Mouse (Mus musculus) megakaryocyte, embryonic 14.5 days (primary cell): Measurements from ENCODE around the gene Ccdc175.

Experiments used
- FLI1 ChIP-seq: IDR thresholded peaks from 2 replicates; pipeline ENCODE4 v1.6.1; 2012; ENCODE audit warnings: low read length, inconsistent platforms, mixed read lengths
- GATA1 ChIP-seq: IDR thresholded peaks from 3 replicates; pipeline ENCODE4 v1.6.1; 2012; ENCODE audit warnings: mixed read lengths, low read length, inconsistent platforms, borderline replicate concordance

DNA sequence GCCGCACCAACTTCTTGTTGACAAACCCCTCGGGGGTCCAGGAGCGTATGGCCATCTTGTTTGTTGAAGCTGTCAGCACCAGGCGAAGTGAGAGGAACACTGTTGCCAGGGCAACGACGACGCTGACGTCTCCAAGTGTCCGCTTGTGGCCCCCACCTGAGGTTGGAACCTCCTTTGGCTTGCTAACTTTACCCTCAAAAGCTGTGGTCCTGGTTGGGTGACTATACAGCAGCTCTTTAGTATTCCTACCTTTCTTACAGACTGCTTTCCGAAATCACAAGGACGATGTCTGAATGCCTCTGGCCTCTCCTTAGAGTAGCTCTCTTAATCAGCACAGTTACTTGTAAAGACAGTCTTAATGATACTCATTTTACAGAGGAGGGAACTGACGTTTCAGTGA lies at the start of gene Ccdc175:
- TF ChIP-seq FLI1: no peak
- TF ChIP-seq GATA1: no peak
